Mouse (Mus musculus): ENCODE measurements at regions not wholly inside any gene's neighbourhood (a gene's known extent, or its start where the extent isn't known, plus 50 kb on each side); places are given as distances from the start of the nearest gene placed in this dataset.
"Not testable (repeated sequence)": the region's sequence is repeated elsewhere in the genome, so short reads cannot be mapped to it uniquely, and the experiment has no call there.

- peak; percentile 66 for DNase-seq (ENCODE audit: low read depth, low spot score)
Observed at GRCm38 (mm10) chr8:26747241-26747972, 229.7 kb upstream of the Zfp703 start.

GRCm38 (mm10) chr8:26748161-26748971 is 228.8 kb upstream of the Zfp703 start:
- peak; percentile 47 for DNase-seq (ENCODE audit: low read depth, low spot score)

DNA sequence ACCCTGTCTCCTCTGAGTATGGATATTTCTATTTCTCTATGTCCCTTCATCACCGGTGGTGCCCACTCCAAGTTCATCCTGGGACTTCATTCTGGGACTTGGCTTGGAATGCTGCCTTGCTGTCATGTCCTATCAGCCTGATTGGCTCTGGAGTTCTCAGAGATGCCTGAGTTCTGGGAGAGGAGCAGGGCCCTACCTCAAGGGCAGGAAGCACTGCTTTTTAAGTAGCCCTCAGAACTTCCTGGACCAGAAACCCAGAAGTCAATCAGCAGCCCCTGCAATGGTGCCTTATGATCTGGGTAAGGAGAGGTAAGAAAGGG is 228.2 kb upstream of the Zfp703 start:
- DNase-seq (ENCODE audit: low read depth, low spot score), result no peak

- DNase-seq (ENCODE audit: low read depth, low spot score), result no peak
Observed at GRCm38 (mm10) chr8:26750120-26750519, 227.0 kb upstream of the Zfp703 start.

GRCm38 (mm10) chr8:26751651-26752050 is 225.5 kb upstream of the Zfp703 start:
- DNase-seq (ENCODE audit: low read depth, low spot score), result no peak

DNA sequence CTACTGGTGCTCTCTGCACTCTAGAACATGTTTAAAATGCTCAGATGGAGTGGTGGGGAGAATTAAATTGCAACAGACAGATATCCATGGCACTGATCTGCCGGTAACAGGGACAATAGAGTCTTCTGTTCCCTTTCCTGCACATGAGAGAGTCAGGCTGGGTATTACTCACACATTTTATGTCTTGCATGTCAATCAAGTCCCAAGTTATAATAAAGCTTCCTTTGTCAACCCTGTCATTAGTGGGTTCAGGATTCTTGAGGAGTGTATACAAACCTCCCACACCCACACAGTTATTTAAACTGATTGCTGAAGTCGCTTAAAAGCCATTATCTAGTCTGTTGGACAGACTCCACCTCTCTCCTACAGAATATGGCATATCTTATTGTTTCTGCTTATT is 220.7 kb upstream of the Zfp703 start:
- DNase-seq (ENCODE audit: low read depth, low spot score), result no peak

DNA sequence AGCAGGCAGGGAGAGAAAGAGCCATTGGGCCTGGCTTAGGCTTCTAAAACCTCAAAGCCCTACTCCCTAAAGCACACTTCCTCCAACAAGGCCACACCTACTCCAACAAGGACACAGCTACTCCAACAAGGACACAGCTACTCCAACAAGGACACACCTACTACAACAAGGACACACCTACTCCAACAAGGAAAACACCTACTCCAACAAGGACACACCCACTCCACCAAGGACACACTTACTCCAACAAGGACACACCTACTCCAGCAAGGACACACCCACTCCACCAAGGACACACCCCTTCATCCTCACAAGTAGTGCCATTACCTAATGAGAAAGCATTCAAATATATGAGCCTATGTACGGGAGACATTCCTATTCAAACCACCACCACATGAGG is 216.4 kb upstream of the Zfp703 start:
- DNase-seq (ENCODE audit: low read depth, low spot score), result no peak

DNA sequence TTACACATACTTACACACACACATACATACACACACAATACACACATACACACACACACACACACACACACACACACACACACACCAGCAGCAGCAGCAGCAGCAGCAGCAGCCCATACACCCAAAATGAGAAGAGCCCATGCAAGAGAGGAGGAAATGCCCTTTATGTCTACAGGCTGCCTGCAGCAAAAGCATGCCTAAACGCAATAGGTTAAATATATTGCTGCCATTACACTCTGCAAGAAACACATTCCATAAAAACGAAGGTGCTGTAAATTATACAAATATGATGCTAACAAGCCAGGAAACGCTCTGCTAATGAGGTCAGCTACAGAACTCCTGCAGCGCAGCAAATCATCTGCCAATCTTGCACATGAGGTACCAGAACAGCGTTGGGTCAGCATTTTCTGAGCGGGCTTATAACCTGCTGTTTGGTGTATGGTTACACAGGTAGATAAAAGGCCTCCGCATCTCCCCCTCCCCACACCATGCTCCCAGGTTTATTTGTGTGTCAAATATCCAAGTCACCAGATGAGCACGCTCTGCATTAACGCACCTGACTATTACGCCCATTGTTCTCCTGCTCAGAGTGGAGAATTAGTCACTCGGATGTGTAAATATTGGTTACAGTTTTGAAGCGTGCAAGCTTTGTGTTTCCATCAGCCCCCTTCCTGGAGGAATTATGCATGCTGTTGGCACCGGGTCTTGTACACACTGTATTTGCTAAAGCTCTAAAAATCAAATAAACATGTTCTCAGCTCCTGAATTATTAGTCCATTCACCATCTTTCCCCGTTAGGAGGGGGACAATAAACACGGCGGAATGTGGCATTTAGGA is 214.0 kb upstream of the Zfp703 start:
- DNase-seq (ENCODE audit: low read depth, low spot score), result no peak

- DNase-seq (ENCODE audit: low read depth, low spot score), result no peak
Observed at GRCm38 (mm10) chr8:26768474-26769229, 208.5 kb upstream of the Zfp703 start.

GRCm38 (mm10) chr8:26770424-26770886 is 206.7 kb upstream of the Zfp703 start:
- peak; percentile 72 for DNase-seq (ENCODE audit: low read depth, low spot score)

DNA sequence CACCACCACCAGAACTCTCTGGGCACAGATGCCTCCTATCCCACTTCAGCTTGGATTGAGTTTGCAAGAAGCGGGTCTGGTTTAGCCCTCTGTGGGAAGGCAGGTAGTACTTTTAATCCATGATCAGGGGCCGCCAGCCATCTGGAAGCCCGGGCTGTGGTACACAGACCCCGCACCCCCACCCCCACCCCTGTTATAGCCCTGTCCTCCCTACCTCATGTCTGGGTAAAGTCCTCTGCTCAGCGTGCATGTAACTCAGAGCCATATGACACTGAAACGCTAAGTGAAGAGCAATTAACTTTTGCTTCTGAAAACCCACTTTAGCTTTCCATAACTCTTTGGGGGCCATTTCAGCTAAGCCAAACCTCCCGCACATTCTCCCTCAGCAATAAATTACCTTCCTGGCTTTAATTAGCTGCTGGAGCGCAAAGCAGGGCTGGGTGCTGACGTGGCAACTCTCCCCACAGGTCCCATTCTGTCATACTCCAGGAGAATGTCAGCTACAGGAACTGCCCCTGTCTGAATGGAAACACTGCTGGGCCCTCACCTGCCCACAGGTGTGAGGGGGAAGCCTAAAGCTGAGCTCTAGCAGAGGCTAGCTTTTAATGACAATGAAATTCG is 198.1 kb upstream of the Zfp703 start:
- no peak for DNase-seq (ENCODE audit: low read depth, low spot score)

DNA sequence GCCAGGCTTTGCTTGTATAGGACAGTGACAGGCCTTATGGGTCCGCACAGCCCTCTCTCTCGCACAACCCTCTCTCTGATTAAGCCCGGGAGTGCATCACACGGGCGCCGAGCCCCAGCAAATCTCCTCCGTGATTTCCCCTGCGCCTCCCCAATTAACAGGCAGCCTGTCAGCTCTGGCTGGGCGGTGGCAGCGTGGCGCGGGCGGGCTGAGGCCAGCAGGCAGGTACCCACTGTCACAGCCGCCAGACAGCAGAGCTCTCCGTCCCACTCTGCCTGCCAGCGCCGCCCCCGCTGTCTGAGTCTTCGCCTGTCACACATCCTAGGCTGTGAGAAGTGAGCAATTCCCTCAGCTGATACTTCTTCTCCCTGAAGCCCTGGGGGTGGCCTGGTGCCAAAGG is 196.6 kb upstream of the Zfp703 start:
- no peak for DNase-seq (ENCODE audit: low read depth, low spot score)

GRCm38 (mm10) chr8:26782936-26783335 is 194.2 kb upstream of the Zfp703 start:
- DNase-seq (ENCODE audit: low read depth, low spot score), result not testable (repeated sequence)

DNA sequence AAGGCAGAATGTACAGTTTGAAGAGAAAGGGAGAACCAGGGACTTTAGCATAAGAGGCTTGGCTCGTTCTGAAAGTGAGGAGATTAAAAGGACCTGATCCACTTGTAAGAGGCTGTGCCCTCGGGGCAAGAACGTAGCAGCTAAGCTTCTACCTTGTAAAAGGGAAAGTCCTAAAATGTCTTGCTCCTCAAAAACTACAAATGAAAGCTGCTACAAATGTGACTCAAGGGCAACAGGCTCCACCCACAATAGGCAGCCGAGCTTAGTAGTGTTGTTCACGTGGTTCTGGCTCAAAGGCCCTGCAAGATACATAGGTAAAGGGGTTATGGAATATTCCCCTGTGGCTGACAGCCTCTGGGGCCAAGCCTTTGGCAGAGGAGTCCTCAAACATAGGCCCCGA is 192.7 kb upstream of the Zfp703 start:
- no peak for DNase-seq (ENCODE audit: low read depth, low spot score)

DNA sequence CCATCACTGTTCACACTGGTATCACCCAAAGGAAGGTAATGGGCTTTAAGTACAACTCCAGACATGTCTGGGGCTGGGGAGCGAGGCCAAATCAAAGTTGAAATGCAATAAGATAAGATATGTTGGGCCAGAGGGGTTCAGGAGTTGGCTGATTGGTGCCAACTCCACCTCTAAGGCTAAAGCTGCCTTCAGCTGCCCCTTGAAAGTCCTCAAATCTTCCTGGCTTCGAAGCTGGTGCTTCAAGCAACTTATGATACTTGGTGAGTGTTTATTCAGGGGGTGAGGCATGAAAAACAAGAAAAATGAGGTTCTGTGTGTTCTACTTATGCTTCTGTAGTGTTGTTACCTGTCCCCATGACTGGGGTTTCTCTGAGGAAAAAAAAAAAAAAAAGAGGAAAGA is 185.3 kb upstream of the Zfp703 start:
- DNase-seq (ENCODE audit: low read depth, low spot score), result no peak

DNA sequence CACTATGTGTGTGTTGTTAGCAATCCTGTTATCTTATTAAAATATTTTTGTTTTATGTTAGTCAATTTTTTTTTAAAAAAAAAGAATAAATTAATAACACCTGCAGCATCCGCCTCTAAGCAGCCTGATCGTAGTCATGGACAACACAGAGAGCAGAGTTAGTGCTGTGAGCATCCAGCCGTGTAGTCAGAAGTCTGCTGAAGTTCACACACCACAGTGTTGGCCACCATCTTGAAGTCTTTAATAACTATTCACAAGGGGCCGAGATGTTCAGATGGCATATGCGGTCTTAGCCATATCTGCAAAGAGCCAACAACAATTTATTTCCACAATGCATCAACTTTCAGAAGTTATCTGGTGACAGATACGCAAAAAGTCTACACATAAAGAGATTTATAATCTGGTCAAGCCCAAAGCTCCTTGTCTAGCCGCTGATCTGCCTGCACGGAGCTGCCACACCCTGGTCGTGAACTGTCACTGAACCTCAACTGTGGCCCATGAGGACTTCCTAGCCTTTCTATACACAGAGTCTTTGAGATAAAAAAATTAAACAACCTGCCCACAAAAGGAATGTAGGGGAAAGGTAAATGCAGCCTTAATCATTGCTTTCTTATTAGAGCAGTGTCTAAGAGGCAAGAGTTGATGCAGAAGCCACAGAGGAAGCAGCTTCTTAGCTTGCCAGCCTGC is 183.4 kb upstream of the Zfp703 start:
- DNase-seq (ENCODE audit: low read depth, low spot score), result no peak

- DNase-seq (ENCODE audit: low read depth, low spot score), result peak; percentile 38
Observed at GRCm38 (mm10) chr8:26794411-26794810, 182.7 kb upstream of the Zfp703 start.

GRCm38 (mm10) chr8:26795616-26796015 is 181.5 kb upstream of the Zfp703 start:
- no peak for DNase-seq (ENCODE audit: low read depth, low spot score)

DNA sequence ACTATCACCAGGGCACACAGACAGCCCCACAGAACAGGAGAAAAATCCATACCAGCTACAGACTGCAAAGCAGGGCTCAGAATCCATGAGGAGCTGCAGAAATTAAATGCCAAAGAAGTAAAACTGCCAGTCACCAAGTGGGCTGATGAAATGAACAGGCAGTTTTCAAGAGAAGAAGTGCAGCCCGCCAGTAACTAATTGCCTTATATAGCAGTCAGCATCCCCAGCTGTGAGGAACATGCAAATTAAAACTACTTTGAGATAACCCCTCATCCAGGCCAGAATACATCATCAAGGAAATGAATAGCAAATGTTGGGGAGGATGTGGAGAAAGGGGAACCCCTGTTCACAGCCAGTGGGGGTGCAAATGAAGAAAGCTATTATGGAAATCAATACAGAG is 177.3 kb upstream of the Zfp703 start:
- no peak for DNase-seq (ENCODE audit: low read depth, low spot score)

- DNase-seq (ENCODE audit: low read depth, low spot score), result no peak
Observed at GRCm38 (mm10) chr8:26804089-26804488, 173.0 kb upstream of the Zfp703 start.

Data from skeletal muscle tissue, adult 2 months (tissue).